Mouse (Mus musculus) liver (tissue): ENCODE results near the gene Atpaf2.
"Not testable (repeated sequence)": the region's sequence is repeated elsewhere in the genome, so short reads cannot be mapped to it uniquely, and the experiment has no call there.

Experiments used
- DNase-seq: peaks from one replicate; pipeline ENCODE4 v3.0.0-alpha.2; 2020; ENCODE audit warnings: mixed read lengths

The Atpaf2 gene

DNA sequence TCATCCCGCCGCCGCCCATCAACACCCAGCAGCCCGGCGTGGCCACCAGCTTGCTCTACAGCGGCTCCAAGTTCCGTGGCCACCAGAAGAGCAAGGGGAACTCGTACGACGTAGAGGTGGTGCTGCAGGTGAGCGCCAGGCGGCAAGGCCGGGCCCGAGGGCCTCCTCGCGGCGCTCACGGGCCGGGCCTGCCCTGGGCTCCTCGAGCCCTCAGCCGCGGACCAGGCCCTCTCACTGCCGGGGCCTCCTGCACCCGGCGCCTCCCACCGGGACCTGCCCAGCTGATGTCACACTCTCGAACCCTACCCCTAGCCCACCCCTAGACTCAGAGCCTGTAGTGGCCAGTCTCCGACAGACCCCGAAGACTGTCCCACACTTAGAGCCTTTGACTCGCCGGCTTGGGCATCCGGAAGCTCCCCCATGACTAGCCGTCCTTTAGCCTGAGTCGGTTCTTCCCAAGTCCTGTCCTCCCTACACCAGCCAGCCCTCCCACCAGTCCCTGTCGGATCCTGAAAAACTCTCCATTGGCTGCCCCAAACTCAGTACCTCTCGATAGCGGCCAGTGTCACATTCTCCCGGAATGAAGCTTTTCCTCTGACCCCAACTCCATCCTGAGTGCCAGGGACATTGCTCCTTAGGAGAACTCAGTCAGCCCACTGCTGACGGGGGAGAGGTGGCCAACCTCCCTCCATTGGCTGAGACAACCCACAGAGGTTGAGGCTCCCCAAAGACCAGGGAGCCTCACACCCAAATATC, at the start of gene Atpaf2:
Gene Atpaf2, minus strand, starts transcription at position 741 of the 756 bp plus-strand sequence.
- peak; percentile 62 for DNase-seq

GRCm38 (mm10) chr11:60465943-60466380, 47.7 kb upstream of the Atpaf2 start:
- peak; percentile 57 for DNase-seq

DNA sequence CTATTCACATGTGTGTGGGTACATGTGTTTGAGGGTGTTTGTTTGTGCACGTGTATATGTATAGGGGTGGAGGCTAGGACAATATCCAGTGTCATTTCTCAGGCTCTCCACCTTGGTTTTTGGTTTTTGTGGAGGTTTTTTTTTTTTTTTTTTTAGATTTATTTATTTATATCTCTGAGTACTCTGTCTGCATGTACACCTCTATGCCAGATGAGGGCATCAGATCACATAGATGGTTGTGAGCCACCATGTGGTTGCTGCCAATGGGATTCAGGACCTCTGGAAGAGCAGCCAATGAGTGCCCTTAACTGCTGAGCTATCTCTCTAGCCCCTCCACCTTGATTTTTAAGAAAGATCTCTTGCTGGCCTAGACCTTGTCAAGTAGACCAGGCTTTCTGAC, 39.7 kb upstream of the Atpaf2 start:
- DNase-seq, result no peak

- peak; percentile 16 for DNase-seq
Observed at GRCm38 (mm10) chr11:60454745-60455087, 36.5 kb upstream of the Atpaf2 start.

DNA sequence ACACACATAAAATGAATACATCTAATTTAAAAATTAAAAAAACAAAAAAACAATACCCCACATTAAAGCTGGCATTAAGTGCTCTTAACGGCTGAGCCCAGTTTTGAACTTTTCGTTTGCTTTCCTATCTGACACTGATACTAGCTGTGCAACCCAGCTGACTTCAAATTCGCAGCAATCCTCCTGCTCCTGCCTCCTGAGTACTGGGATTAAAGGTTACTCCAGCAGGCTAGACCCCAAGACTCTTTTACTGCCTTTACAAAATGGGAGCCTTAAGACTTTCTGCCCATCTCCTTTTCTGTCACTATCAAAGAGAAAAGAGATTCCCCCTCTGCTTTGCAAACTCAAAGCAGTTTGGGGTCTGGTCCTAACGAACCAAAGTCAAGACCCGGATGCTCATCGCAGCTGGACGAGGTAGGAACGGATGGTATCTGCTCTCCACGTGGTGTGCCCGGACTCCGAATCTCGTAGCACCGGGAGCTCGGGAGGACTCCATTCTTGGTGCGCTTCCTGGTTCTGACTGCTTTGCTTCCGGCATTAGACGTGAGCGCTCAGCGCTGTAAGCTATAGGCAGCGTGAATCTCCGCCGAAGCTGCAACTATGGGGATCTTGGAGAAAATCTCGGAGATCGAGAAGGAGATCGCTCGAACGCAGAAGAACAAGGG, 36.0 kb upstream of the Atpaf2 start, which contains the start of gene Drg2:
Gene Drg2, plus strand, starts transcription at position 512 of the 665 bp plus-strand sequence.
- peak; percentile 85 for DNase-seq

DNA sequence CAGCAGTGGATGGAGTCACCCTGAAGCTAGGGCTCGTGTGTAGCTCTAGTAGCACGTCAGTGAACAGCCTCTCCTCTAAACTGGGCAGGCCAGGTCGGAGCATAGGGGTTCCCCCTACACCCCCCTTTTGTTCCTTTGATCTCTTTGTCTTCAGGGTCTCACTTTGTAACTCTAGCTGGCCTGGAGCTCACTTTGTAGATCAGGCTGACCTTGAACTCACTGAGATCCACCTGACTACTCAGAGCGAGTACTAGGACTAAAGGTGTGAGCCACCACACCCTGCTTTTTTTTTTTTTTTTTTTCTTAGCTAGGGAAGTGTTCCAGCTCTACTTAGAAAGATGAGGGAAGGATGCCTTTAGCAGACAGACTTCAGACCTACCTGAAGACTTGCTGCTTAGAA, 25.8 kb upstream of the Atpaf2 start:
- DNase-seq, result no peak

DNA sequence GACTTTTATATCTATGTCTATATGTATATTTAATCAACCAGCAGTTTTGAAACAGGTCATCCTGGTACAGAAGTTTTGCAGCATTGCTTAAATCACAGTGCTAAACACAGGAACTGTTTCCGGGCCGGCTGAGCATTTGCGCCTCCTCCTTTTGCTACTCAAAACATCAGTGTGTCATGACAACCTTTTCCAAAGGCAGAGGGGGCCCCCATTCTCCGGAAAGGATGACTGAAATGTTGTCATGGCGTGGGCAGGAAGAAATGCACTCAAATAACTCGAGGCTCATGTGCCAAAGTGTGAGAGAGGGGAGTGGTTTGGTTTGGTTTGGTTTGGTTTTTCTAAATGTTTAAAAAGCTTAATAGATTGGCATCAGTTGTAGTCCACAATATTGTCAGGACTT, 24.6 kb upstream of the Atpaf2 start:
- DNase-seq, result no peak

GRCm38 (mm10) chr11:60440176-60440575, 21.9 kb upstream of the Atpaf2 start:
- DNase-seq, result no peak

GRCm38 (mm10) chr11:60439621-60440020, 21.4 kb upstream of the Atpaf2 start:
- DNase-seq, result not testable (repeated sequence)

GRCm38 (mm10) chr11:60436618-60437017, 18.4 kb upstream of the Atpaf2 start:
- DNase-seq, result no peak

GRCm38 (mm10) chr11:60435133-60435532, 16.9 kb upstream of the Atpaf2 start:
- no peak for DNase-seq

- DNase-seq, result no peak
Observed at GRCm38 (mm10) chr11:60433501-60433900, 15.2 kb upstream of the Atpaf2 start.

- no peak for DNase-seq
Observed at GRCm38 (mm10) chr11:60427628-60428027, 9.4 kb upstream of the Atpaf2 start.

- DNase-seq, result no peak
Observed at GRCm38 (mm10) chr11:60426417-60426816, 8.2 kb upstream of the Atpaf2 start.

DNA sequence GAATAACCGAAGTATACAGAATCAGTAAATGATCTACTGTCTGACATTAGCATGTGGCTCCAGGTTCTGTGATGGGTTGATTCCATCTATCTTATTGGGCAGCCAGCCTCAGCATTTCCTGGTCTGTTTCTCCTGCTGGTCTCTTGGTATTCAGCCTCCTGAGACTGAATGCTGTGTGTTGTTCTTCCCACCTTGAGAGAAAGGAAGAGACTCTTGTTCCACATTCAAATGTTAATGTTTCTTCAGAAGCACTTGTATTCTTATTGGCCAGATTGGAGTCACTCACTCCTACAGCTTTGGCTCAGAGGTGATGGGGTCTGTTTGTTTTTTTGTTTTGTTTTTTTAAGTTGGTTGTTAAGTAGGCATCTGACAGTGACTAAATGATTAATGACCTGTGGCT, 4.7 kb upstream of the Atpaf2 start:
- DNase-seq, result no peak

DNA sequence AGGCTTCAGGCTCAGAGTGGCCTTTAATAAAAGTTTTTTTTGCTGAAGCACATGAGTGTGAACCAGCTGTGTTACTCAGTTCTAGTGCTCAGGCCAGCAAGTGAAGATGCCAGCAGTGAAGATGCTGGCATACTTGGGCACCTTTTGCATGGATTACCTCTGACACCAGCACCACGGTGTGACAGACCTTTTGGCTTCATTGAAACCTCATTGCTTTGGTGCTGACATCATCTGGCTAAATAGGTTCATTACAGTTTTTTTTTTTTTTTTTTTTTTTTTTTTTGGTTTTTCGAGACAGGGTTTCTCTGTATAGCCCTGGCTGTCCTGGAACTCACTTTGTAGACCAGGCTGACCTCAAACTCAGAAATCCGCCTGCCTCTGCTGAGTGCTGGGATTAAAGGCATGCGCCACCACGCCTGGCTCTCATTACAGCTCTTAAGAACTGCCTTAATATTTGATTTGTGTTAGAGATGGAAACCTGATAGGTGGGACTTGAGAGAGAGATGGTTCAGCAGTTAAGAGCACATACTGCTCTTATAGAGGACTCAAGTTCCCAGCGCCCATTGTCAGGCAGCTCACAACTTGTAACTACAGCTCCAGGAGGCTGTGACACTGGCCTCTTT, 3.9 kb upstream of the Atpaf2 start:
- no peak for DNase-seq

DNA sequence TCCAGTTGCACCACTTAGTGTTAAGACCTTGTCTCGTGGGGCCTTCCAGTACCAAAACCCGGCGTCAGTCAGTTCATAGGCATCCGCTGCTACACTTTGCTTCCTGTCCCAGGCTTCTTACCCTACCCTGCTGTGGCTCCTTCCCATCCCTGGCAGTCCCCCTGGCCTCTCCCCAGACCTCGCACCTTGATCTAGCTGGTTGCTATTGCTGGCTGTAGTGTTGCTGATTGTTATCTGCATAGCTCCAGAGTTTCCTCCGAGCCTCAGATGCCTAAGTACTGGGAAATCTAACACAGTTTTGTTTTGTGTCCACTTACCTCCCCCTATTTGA, 181 bp upstream of the Atpaf2 start:
- DNase-seq, result peak; percentile 49

GRCm38 (mm10) chr11:60416963-60417716, 1.1 kb downstream of the Atpaf2 start, which contains the start of gene Gid4:
TSS of gene Gid4 (plus strand) at chr11:60417145.
- peak; percentile 99 for DNase-seq

- DNase-seq, result no peak
Observed at GRCm38 (mm10) chr11:60416590-60416962, 1.7 kb downstream of the Atpaf2 start.

DNA sequence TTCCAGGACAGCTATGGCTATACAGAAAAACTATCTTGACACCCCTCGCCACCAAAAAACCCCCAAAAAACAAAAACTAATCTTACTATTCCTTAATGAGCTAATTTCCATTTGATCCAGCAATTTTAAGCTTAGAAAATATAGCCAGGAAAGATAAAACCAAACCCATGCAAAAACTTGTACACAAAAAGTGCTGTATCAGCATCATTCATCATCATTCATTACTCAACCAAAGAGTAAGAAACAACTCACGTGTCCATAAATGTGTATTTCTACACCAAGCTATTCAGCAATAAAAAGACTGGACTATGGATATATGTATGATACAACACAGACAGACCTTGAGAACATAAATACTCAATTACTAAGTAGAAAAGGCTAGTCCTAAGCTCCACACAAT, 5.3 kb downstream of the Atpaf2 start:
- no peak for DNase-seq

GRCm38 (mm10) chr11:60412173-60412572, 6.1 kb downstream of the Atpaf2 start:
- peak; percentile 45 for DNase-seq

GRCm38 (mm10) chr11:60406606-60407005, 11.7 kb downstream of the Atpaf2 start:
- DNase-seq, result no peak

- no peak for DNase-seq
Observed at GRCm38 (mm10) chr11:60397172-60397571, 21.1 kb downstream of the Atpaf2 start.
